Mouse (Mus musculus) intestine, postnatal 0 days (tissue): ENCODE measurements around the gene Mgst1. TPM values are rescaled to one million over a fixed set of nuclear protein-coding genes. Genes with fewer than 3 reads are reported as not detected.
A peak's percentile ranks its signal among the peaks of the same experiment; 100 is the strongest.

ENCODE experiments used
- ATAC-seq: fragments of 200-750 bp; cut with Nextera tagmentation; 2 replicates; pipeline ENCODE4 v1.8.0; 2017; ENCODE audit warnings: mild to moderate bottlenecking, moderate TSS enrichment, moderate library complexity
- H3K27ac ChIP-seq: fragments of 300-500 bp; sonication (generic); 2 replicates; pipeline ENCODE4 v1.5.1; 2014; ENCODE audit warnings: mild to moderate bottlenecking, low read depth, low read length, moderate library complexity
- H3K27me3 ChIP-seq: fragments of 300-500 bp; sonication (generic); replicated peaks from 2 replicates; pipeline ENCODE4 v1.6.1; 2014; ENCODE audit warnings: low read length, mixed read lengths; ENCODE audit not compliant: control insufficient read depth, insufficient read depth
- H3K36me3 ChIP-seq: fragments of 300-500 bp; sonication (generic); 2 replicates; pipeline ENCODE4 v1.6.1; 2014; ENCODE audit warnings: mild to moderate bottlenecking, moderate library complexity; ENCODE audit not compliant: control insufficient read depth, insufficient read depth
- H3K4me1 ChIP-seq: fragments of 300-500 bp; sonication (generic); replicated peaks from 2 replicates; pipeline ENCODE4 v1.6.1; 2014; ENCODE audit warnings: antibody characterized with exemption, low read length, mixed read lengths; ENCODE audit not compliant: control insufficient read depth, insufficient read depth
- H3K4me2 ChIP-seq: fragments of 300-500 bp; sonication (generic); replicated peaks from 2 replicates; pipeline ENCODE4 v1.6.1; 2014; ENCODE audit warnings: low read depth, mild to moderate bottlenecking, moderate library complexity
- H3K4me3 ChIP-seq: fragments of 300-500 bp; sonication (generic); 2 replicates; pipeline ENCODE4 v1.5.1; 2014; ENCODE audit warnings: low read depth, low read length
- H3K9ac ChIP-seq: fragments of 300-500 bp; sonication (generic); 2 replicates; pipeline ENCODE4 v1.6.1; 2014; ENCODE audit warnings: mild to moderate bottlenecking, low read depth, low read length
- H3K9me3 ChIP-seq: fragments of 300-500 bp; sonication (generic); 2 replicates; pipeline ENCODE4 v1.6.1; 2016; ENCODE audit warnings: mixed run types; ENCODE audit not compliant: control insufficient read depth
- CTCF ChIP-seq: sonication (generic); IDR thresholded peaks from 2 replicates; pipeline ENCODE4 v1.5.1; 2016; ENCODE audit warnings: low read depth, mild to moderate bottlenecking, control low read depth, antibody characterized with exemption, moderate library complexity
- WGBS: fragments of 180-500 bp; shearing (Covaris S2); extraction: QIAGEN DNeasy Blood & Tissue Kit; methylation state at CpG from one replicate; pipeline ENCODE4 v1.1.7; 2014; 5-methylcytosine and 5-hydroxymethylcytosine counted together
- polyA plus RNA-seq: library from polyadenylated mRNA; unstranded; fragments of >200 nt; fragmentation: Nextera tagmentation; extraction: Ambion mirVana; gene quantifications from 2 replicates; pipeline ENCODE4 v1.2.1, GENCODE M21; 2015

Gene Mgst1
- polyA plus RNA-seq = 781 and 782 TPM in 2 replicates

DNA sequence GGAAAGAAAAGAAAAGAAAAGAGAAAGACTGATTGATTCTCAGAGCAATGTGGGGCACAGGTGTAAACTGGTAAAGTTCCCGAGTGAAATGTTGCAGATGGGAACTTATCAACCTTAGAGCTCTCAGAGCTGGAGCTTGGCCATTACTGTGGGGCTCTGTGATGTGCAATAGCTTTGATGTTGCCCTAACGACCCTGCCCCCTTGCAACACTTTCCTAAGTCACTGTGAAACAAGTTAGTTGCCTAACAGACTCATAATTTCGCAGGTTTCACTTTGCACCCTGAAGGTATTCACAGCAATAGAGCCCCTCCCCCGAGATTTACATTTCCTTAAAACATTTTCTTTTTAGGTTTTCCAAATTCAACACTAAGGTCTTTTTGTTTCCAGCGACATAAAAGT lies at the start of gene Mgst1:
Gene Mgst1, plus strand, starts transcription at position 387 of the 400 bp plus-strand sequence.
- no peak for TF ChIP-seq CTCF

DNA sequence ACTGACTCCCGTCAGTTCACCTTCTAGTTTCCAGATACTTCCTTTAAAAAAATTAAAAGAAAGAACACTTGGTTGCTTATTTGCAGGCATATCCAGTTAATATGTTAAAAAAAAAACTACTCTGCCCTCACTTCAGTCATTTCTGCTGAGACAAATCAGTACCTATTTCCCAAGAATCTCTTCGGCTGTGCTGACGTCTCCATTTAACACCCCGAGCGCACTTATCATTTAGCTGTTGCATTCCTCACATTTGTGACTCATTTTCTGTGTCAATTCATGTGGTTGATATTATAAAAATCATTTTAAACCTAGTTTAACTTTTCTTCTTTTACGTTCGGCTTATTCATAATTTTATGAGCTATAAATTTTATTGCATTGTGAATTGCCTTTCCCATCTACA lies 47.7 kb upstream of the Mgst1 start:
- Histone ChIP-seq H3K4me1 (no peaks in the 10 kb centered on the region), H3K4me3 (no peak overlapping the region), H3K9ac (no peak overlapping the region), H3K36me3 (no peaks in the 10 kb centered on the region), H3K27ac (no peak overlapping the region), H3K9me3 (no peaks in the 10 kb centered on the region), H3K4me2 (peak overlapping the region; percentile 41; the same call in 1 of the 2 replicates), H3K27me3 (no peaks in the 10 kb centered on the region)
- TF ChIP-seq CTCF = no peak
- ATAC-seq = peak; percentile 63
- 40% methylated on average over 7 of the region's 7 CpGs for WGBS

More for the DNA sequence above, at the start of gene Mgst1:
- H3K27me3 ChIP-seq = no peaks in the 10 kb centered on the region
- H3K27ac ChIP-seq = peak within 1 kb of the TSS; percentile 89
- H3K9me3 ChIP-seq = no peaks in the 10 kb centered on the region
- peak within 1 kb of the TSS; percentile 61 for H3K4me3 ChIP-seq
- no peaks in the 10 kb centered on the region for H3K36me3 ChIP-seq
- peak within 1 kb of the TSS; percentile 64 for H3K9ac ChIP-seq
- peak; percentile 90 for ATAC-seq
- peak within 1 kb of the TSS; percentile 79 for H3K4me2 ChIP-seq
- WGBS = 3% methylated on average over 5 of the region's 5 CpGs
- H3K4me1 ChIP-seq = 0 out of 2 replicates have a peak, but pooled peaks cover 8% of the 10 kb centered on the region

DNA sequence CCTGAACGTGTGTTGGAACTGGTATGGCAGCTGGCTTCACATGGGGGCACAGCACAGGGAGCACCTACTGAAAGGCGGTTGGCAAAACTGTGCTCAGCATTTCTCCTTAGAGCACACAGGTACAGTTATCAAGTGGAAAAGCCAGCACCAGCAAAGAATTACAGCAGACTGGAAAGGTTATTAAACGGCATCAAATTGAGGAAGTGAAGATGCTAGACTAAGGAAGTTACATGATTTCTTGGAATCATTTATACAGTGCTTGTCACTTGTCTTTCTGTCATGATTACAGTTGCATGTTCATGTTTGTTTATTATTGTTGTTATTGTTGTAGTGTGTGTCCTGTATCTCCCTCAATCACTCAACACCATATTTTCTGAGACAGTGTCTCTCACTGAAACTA lies 45.1 kb upstream of the Mgst1 start:
- Histone ChIP-seq H3K4me3 (no peak overlapping the region), H3K4me2 (no peak overlapping the region), H3K9me3 (no peaks in the 10 kb centered on the region), H3K9ac (no peak overlapping the region), H3K27me3 (no peaks in the 10 kb centered on the region), H3K27ac (no peak overlapping the region), H3K36me3 (no peaks in the 10 kb centered on the region), H3K4me1 (no peaks in the 10 kb centered on the region)
- no peak for TF ChIP-seq CTCF
- no peak for ATAC-seq
- 60% methylated on average over 3 of the region's 3 CpGs for whole genome bisulfite sequencing

DNA sequence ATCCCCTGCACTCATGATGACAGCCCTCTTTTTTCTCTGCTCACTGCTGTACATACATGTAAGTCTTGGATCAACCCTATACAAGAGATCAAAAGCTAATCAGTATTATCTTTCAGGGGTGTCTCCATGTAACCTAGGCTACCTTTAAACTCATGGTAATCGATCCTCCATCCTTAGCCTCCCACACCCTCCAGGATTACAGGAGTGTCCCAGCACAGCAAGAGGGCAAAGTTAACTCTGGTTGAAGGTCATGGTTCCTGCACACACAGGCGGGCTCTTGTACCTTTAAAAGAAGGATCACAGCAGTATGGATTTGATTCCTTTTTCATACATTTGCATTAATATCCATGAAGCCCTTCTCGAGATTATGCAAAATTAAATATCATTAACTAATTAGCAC lies 40.5 kb upstream of the Mgst1 start:
- no peaks in the 10 kb centered on the region for H3K27me3 ChIP-seq
- no peak overlapping the region for H3K4me3 ChIP-seq
- H3K4me1 ChIP-seq = no peaks in the 10 kb centered on the region
- H3K9me3 ChIP-seq = no peaks in the 10 kb centered on the region
- no peak for ATAC-seq
- H3K4me2 ChIP-seq = no peak overlapping the region
- no peak overlapping the region for H3K27ac ChIP-seq
- no peaks in the 10 kb centered on the region for H3K36me3 ChIP-seq
- 56% methylated on average over 3 of the region's 3 CpGs for WGBS
- no peak for TF ChIP-seq CTCF
- no peak overlapping the region for H3K9ac ChIP-seq

DNA sequence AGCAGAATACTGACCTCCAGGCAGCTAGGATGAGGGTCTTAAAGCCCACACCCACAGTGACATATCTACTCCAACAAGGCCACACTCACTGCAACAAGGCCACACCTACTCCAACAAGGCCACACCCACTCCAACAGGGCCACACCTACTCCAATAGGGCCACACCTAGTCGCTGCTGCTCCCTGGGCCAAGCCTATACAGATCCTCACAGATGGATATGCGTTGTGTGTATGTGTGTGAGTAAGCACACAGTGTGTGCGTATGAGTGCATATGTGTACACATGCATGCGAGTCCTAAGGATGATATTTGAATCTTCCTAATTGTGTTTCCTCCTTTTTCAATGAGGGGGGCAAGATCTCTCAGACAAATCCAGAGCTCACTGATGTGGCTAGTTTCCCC lies 38.3 kb upstream of the Mgst1 start:
- ATAC-seq = no peak

DNA sequence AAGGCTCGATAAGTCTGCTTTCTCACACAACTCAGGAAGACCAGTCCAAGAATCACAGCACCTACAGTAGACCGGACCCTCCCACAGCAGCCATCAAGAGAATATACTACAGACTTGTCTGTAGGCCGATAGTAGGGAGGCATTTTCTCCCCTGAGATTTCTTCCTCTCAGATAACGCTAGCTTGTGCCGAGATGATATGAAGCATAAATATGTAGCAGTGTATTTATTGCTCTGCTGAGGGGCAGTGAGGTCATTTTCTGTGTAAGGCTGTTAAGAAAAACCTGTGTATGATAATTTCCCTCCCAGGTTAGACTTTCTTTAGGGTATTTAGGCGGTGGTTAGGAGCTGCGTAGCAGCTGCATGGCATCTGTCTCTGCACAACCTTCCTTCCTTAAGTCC lies 37.2 kb upstream of the Mgst1 start:
- Histone ChIP-seq H3K27me3 (no peaks in the 10 kb centered on the region), H3K36me3 (no peaks in the 10 kb centered on the region), H3K4me3 (no peak overlapping the region), H3K4me1 (no peaks in the 10 kb centered on the region), H3K4me2 (no peak overlapping the region), H3K9me3 (no peaks in the 10 kb centered on the region), H3K9ac (no peak overlapping the region), H3K27ac (no peak overlapping the region)
- no peak for ATAC-seq
- WGBS = 46% methylated on average over 7 of the region's 7 CpGs
- TF ChIP-seq CTCF = no peak

More for the DNA sequence above, 38.3 kb upstream of the Mgst1 start:
- Histone ChIP-seq H3K4me3 (no peak overlapping the region), H3K27ac (no peak overlapping the region), H3K9ac (no peak overlapping the region), H3K36me3 (no peaks in the 10 kb centered on the region), H3K4me2 (no peak overlapping the region), H3K27me3 (no peaks in the 10 kb centered on the region), H3K9me3 (no peaks in the 10 kb centered on the region), H3K4me1 (no peaks in the 10 kb centered on the region)
- TF ChIP-seq CTCF = no peak
- 77% methylated on average over 4 of the region's 4 CpGs for WGBS

DNA sequence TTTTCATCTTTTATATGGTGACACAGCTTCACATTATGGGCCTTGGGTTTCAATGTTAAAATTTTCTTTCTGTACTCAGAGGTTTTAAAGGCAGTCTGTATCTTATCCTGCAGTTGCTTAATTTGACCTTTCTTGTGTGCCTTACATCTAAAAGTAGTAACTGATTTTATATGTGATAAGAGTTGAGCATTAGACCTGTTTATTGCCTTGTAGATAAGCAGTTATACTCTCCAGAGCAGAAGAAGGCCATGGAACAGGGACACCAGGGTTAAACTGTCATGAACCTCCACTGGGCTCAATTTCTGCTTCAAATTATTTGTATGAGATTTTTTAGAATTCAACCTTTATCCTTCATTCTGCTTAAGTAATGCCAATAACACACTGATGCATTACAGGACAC lies 35.6 kb upstream of the Mgst1 start:
- H3K9ac ChIP-seq = no peak overlapping the region
- no peak for TF ChIP-seq CTCF
- H3K4me2 ChIP-seq = no peak overlapping the region
- no peaks in the 10 kb centered on the region for H3K4me1 ChIP-seq
- no peaks in the 10 kb centered on the region for H3K9me3 ChIP-seq
- ATAC-seq = peak; percentile 53; the same call in 1 of the 2 replicates
- no peaks in the 10 kb centered on the region for H3K36me3 ChIP-seq
- H3K4me3 ChIP-seq = no peak overlapping the region
- H3K27me3 ChIP-seq = no peaks in the 10 kb centered on the region
- H3K27ac ChIP-seq = no peak overlapping the region
